Mouse (Mus musculus) kidney, adult 18-20 months (tissue): ENCODE results near the gene Rnf144b.

Experiments used
- DNase-seq: peaks from one replicate; pipeline ENCODE4 v3.0.0; 2021

Gene Rnf144b

GRCm38 (mm10) chr13:47273487-47273886, 151.0 kb downstream of the Rnf144b start:
- DNase-seq = no peak

- DNase-seq = no peak
Observed at GRCm38 (mm10) chr13:47274139-47274538, 151.7 kb downstream of the Rnf144b start.

GRCm38 (mm10) chr13:47277000-47277823, 154.8 kb downstream of the Rnf144b start:
- no peak for DNase-seq

- no peak for DNase-seq
Observed at GRCm38 (mm10) chr13:47277824-47278290, 155.4 kb downstream of the Rnf144b start.

GRCm38 (mm10) chr13:47282221-47282620, 159.8 kb downstream of the Rnf144b start:
- no peak for DNase-seq

- peak; percentile 66 for DNase-seq
Observed at GRCm38 (mm10) chr13:47288449-47288848, 166.0 kb downstream of the Rnf144b start.

- DNase-seq = no peak
Observed at GRCm38 (mm10) chr13:47296465-47296864, 174.0 kb downstream of the Rnf144b start.
